Mouse (Mus musculus) cerebellum, adult 8-10 months (tissue): ENCODE data around the gene Emc10.

Experiments
- DNase-seq: peaks from one replicate; pipeline ENCODE4 v3.0.0; 2022

Emc10 gene

GRCm38 (mm10) chr7:44484109-44484508, 12.2 kb downstream of the Emc10 start:
- no peak for DNase-seq

- DNase-seq, result no peak
Observed at GRCm38 (mm10) chr7:44482836-44483435, 13.4 kb downstream of the Emc10 start.

DNA sequence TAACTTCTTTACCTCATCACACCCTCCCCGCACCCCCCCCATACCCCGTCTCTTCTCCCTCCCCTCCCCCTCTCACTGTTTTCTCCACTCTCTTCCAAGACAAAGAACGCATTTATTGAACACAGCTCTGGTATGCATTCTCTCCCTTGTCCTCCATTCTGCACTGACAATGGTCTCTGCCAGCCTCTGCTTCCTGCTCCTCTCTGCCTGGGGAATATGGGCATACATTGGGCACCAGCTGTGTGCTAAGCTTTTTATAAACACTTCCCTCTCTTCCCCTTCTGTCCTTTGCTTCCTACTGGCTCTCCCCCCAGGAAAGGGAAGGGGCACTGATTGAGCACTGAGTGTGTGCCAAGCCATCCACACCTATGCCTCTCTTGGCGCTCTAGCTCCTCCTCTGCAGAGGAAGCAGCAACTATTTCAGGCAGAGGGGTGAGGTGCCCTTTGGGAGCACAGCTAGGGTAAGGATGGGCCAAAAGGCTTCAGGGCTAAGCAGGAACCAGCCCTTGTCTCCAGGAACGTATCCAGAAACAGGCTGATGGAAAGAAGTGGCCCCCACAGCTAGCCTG, 21.2 kb downstream of the Emc10 start:
- DNase-seq, result no peak

GRCm38 (mm10) chr7:44474419-44474818, 21.9 kb downstream of the Emc10 start:
- DNase-seq, result no peak

- DNase-seq, result no peak
Observed at GRCm38 (mm10) chr7:44472961-44473646, 23.2 kb downstream of the Emc10 start.

GRCm38 (mm10) chr7:44472558-44472885, 23.8 kb downstream of the Emc10 start:
- no peak for DNase-seq

DNA sequence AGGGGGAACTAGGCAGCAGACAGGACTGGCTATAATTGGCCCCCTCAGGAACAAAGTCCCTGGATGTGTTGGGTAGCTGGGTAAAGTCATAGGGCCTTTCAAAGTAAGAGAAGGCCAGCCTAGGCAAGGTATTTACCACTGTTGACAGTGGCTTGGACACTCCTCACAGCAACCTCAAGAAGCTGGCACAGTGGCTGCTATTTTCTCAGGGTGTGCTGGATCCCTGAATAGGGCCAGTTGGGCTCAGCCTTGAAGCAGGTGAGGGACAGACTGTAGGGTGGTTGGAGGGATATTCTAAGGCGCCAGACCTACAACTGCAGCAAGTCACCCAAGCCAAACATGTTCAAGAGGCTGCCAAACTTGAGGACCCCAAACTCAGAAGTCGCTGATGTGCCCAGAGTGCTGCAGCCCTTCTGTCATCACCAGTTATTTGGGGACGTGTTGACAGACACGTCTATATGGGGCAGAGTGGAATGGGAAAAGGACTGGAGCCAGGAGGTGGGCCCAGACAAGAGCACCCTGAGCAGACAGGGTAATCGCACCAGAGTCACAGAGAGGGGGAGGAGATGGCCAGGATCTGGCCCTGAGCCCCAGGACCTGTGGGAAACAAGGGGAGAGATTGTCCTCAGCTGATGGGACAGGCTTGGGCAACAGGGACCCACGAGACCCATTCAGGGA, 24.3 kb downstream of the Emc10 start:
- no peak for DNase-seq

DNA sequence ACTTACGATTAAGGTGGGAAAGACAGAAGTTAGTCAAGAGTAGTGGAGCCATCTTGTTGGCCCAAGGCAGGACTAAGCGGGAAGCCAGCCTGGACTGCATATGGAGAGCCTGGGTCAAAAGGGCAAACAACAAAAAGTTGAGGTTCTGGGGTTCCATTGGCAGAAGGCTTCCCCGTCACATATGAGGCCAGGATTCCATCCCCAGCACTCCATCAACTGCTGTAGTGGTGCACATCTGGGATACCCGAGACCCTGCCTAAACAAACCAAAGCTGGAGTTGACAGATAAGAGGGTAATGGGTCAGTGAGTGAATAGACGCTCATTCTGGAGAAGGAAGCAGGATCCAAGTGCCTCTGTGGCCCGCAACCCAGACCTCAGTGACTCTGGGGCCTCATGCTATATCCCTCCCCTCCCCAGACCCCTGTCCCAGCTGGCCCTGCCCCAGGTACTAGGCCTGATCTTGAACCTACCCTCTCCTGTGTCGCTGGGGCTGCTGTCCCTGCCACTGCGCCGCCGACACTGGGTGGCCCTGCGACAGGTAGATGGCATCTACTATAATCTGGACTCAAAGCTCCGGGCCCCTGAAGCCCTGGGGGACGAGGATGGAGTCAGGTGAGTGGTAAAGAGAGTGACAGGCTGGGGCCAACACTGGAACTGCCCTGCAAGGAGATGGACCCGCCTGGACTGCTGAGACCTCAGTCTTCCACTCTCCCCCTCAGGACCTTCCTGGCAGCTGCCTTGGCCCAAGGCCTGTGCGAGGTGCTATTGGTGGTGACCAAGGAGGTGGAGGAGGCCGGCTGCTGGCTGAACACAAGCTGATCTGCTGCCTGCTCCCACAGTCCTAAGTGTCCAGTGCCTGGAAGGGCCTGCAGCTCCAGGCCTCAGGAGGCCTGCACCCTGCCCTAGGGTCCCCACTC, 25.4 kb downstream of the Emc10 start:
- DNase-seq, result no peak

GRCm38 (mm10) chr7:44469677-44470675, 26.4 kb downstream of the Emc10 start:
- no peak for DNase-seq

- no peak for DNase-seq
Observed at GRCm38 (mm10) chr7:44468644-44469285, 27.6 kb downstream of the Emc10 start.

DNA sequence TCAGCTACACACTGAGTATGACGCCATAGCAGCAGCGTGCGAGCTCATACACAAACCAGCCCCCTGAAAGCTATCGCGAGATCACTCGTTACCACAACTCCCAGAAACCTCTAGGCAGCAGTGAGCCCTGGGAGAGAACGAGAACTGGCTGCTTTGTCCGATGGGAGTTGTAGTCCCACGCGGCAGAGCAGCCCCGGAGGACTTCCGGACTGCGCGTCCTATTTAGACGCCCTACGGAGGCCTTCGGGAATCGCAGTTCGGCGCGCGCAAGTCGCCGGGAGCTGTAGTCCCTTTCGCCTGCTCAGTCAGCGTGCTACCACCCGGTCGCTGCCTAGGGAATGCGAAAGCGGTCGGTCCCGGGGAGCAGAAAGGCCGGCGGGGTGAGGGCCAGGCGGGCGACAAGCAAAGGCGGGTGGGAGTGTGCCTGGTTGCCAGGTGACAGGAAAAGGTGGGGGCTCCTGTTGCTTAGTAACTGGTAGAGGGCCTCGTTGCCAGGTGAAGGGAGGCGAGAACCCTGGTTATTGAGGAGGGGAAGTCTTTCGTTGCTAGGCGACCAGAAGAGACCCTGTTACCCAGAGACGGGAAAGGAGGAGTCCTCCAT, 28.4 kb downstream of the Emc10 start, which contains the start of gene Josd2:
TSS of gene Josd2 (plus strand) at position 170 of the 601 bp plus-strand sequence.
- DNase-seq, result peak; percentile 92

- DNase-seq, result no peak
Observed at GRCm38 (mm10) chr7:44466888-44467311, 29.4 kb downstream of the Emc10 start.

- no peak for DNase-seq
Observed at GRCm38 (mm10) chr7:44466006-44466887, 30.1 kb downstream of the Emc10 start.

GRCm38 (mm10) chr7:44465111-44465510, 31.2 kb downstream of the Emc10 start, which contains the start of gene Aspdh:
Gene Aspdh, plus strand, starts transcription at chr7:44465391.
- no peak for DNase-seq

GRCm38 (mm10) chr7:44464511-44464910, 31.8 kb downstream of the Emc10 start:
- peak; percentile 94 for DNase-seq

- DNase-seq, result no peak
Observed at GRCm38 (mm10) chr7:44463556-44464225, 32.6 kb downstream of the Emc10 start.

- no peak for DNase-seq
Observed at GRCm38 (mm10) chr7:44463056-44463425, 33.3 kb downstream of the Emc10 start.

- DNase-seq, result no peak
Observed at GRCm38 (mm10) chr7:44462218-44463055, 33.9 kb downstream of the Emc10 start.
